Comparison of ENCODE assay signal across 14 mouse cellular contexts in the genomic region with DNA sequence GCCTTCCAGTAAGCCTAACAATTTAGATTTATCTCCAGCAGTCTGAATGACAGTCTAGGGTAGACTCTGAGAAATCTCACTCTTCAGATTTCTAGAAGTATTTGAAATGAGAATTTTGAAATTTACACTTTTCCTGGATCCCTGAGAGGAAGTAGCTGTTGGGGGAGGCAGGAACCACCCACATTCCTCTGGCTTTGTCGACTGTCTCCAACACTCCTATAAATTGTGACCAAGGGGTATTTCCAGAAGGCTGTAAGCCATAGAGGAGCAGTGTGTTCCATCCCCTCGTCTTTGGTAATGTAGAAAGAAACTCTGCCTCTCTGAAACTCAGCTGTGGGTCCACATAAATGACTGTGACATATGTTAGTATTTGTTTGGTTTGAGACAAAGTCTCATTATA.
"Had no signal": no experiment of that assay in that cellular context is flagged by ENCODE, and none has a peak within 500 bp of the region (broad histone marks: within the 10 kb centered on the region; RNA-seq: fewer than 3 reads in every experiment).

No protein-coding gene starts in this region.

- H3K4me3 ChIP-seq: layer of hippocampus, adult 2 months; limb, embryonic 12.5 days; liver, embryonic 13.5 days; midbrain, embryonic 13.5 days had no signal

- H3K4me1 ChIP-seq: midbrain, embryonic 13.5 days had no signal

- H3K9ac ChIP-seq: limb, embryonic 12.5 days; liver, embryonic 13.5 days; liver, postnatal 0 days; midbrain, embryonic 13.5 days had no signal

- DNase-seq: kidney, adult 9 months; kidney, postnatal 36 days; liver; liver, embryonic 13.5 days; liver, postnatal 0 days; lung, postnatal 36 days; right cerebral cortex, postnatal 25 days; thymus, postnatal 4 days had no signal

- H3K4me2 ChIP-seq: limb, embryonic 12.5 days; liver, embryonic 13.5 days; midbrain, embryonic 13.5 days had no signal

- H3K27me3 ChIP-seq: limb, embryonic 12.5 days; liver, embryonic 13.5 days; midbrain, embryonic 13.5 days had no signal

- H3K27ac ChIP-seq: layer of hippocampus, adult 2 months; limb, embryonic 12.5 days; liver, embryonic 13.5 days; midbrain, embryonic 13.5 days; stomach, postnatal 0 days had no signal

- H3K36me3 ChIP-seq: limb, embryonic 12.5 days; liver, embryonic 13.5 days; midbrain, embryonic 13.5 days had no signal

- ATAC-seq: inflammation-experienced regulatory T-cells, adult 6 months; intestine, postnatal 0 days; liver, postnatal 0 days; midbrain, embryonic 13.5 days had no signal

- H3K9me3 ChIP-seq: limb, embryonic 12.5 days; liver, embryonic 13.5 days; midbrain, embryonic 13.5 days had no signal
